Mouse (Mus musculus): ENCODE measurements around the gene Rrn3.

GRCm38 (mm10) chr16:13840056-13840455 lies 59.5 kb downstream of the Rrn3 start:
- TF ChIP-seq POLR2A (IDR thresholded peaks at IDR 0.05; ENCODE audit: borderline replicate concordance, extremely low read depth, insufficient read depth, insufficient read length, poor library complexity, severe bottlenecking) = no peak
- no peak for TF ChIP-seq CTCF (IDR thresholded peaks at IDR 0.05; ENCODE audit: borderline replicate concordance, extremely low read depth, insufficient read depth, insufficient read length)

Data from brain, embryonic 14.5 days (tissue).